Mouse (Mus musculus): Measurements from ENCODE around the gene Hlx. TPM values are rescaled to one million over a fixed set of nuclear protein-coding genes. Genes with fewer than 3 reads are reported as not detected.

The Hlx gene
- total RNA-seq (2021), result 1 to 10 TPM in 1 of 2 experiments, under 1 TPM in 1; 0.61 to 1.1 TPM
- long read RNA-seq, partial matches to known transcripts, result 0 of 2 reads
- long read RNA-seq, other reads (novel, unspliced or antisense), result 0 of 2 reads

DNA sequence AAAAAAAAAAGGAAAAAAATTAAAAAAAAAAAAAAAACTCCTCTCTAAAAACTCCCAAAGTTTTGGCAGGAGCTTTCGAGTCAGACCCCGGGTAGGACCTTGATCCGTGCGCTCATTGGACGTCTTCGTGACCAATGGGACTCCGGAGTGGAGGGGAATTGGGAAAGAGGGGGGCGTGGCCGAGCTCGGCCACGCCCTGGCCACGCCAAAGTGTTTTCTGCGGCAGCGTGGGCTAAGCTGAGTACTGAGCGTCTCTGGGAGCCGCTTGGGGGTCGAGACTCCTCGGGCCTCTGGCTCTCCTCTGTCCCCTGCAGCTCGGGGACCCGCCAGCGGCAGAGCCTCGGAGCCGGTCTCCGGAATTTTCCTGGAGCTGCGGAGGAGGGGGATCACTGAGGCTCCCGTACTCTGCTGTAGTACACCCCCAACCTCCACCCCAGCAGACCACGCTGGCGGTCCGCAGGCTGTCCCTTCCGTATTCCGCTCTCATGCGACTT is at the start of gene Hlx:
Gene Hlx, minus strand, starts transcription at position 64 of the 494 bp plus-strand sequence.
- DNase-seq (ENCODE audit: low spot score in 2 of 2), result no peak

DNA sequence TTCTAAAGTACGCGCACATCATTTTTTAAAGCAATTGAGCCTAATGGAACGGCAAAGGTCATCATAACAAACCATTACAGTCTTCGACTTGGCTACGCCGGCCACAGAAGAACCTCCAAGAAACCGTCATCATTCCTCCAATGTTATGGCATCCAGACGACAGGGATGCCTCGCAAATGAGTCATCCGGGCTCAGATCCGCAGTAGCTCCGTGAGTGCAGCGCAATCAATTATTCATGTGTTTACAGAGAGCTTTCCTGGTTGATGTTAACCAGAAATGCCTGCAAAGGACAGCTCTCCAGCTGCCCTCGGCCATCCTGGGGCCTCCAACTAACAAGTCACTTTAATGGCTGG is 49.7 kb upstream of the Hlx start:
- no peak for DNase-seq (ENCODE audit: low spot score in 2 of 2)

DNA sequence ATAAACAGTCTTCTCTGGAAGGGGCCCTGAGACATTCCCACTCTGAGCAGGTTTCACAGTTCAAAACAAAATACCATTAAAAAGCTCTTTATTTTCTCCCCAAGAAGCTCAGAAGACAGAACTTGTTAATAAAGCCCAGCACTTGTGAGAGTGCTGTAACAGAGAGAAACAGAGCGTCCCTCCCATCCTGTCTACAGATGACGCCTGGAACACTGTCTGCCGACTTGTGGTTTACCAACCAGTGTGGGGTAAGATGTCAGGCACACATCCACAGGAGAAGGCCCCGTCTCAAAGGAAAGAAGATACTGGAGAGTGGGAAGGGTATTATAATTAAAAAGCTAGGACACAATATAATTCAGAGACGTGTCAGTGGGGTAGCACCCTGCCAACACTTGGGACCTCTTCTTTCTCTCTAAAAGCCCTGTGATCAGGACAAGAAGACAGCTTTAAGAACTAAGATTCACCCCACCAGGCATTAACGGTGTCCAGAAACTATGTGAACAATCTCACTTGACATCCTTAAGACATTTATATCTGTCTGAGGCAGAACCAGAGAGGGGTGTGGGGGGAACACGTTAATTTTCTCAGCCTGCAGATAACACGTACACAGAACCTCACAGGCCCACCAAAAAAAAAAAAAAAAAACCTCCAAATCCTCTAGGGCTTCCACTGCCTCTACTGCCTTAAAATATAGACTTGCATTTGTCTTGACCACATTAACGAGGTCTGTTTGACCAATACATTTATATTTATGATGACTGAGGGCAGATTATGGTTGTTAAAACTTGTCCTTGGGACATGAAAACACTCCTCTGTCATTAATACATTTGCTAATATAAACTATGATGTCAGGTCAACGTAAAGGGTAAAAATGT is 49.1 kb upstream of the Hlx start:
- DNase-seq (ENCODE audit: low spot score in 2 of 2), result no peak

DNA sequence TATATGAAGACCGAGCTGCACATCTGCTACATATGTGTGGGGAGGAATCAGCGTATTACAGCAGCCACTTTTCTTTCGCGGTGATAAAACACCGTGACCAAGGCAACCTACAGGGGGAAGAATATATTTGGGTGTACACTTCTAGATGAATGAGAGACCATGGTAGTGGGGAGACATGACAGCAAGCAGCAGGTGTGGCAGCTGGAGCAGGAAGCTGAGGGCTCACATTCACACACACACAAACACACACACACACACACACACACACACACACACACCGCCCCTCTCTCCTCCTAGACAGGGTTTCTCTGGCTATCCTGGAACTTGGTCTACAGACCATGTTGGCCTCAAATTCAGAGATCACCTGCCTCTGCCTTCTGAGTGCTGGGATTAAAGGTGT is 45.7 kb upstream of the Hlx start:
- DNase-seq (ENCODE audit: low spot score in 2 of 2), result no peak

GRCm38 (mm10) chr1:184777061-184777795 is 44.8 kb upstream of the Hlx start:
- DNase-seq (ENCODE audit: low spot score in 2 of 2), result no peak

DNA sequence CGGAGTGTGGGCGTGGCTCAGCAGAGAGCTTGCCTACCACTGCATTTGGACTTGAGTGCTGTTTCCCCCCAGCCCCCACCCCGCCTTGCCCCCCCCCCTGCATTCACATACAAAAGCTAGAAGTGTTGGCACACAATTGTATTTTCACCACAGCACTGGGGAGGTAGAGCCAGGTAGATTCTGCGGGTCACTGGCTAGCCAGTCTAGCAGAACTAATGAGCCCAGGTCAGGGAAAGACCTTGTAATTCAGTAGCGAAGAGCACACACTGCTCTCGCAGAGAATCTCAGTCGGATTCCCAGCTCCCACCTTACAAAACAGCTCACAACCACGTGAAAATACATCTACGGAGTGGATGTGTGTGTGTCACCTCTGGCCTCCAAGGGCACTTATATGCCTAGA is 42.9 kb upstream of the Hlx start:
- DNase-seq (ENCODE audit: low spot score in 2 of 2), result no peak

DNA sequence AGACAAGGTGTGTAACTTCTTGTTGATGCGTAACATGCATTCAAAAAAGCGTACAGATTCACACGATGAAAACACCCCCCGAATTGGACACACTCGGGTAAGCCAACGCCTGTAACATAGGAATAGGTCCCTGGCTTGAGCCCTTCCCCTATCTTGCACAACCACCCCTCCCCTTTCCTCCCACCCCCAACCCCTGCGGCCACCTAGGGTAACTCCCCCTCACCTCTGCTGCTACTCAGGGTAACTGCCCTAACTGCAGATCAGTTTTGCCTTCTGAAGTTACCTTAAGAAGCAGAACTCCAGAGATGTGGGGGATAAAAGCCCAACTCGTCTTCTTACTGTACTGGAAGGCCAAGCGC is 39.5 kb upstream of the Hlx start:
- DNase-seq (ENCODE audit: low spot score in 2 of 2), result no peak

GRCm38 (mm10) chr1:184771202-184771890 is 38.9 kb upstream of the Hlx start:
- peak in 1 of 2 experiments; percentile 66 for DNase-seq (ENCODE audit: low spot score in 2 of 2)

DNA sequence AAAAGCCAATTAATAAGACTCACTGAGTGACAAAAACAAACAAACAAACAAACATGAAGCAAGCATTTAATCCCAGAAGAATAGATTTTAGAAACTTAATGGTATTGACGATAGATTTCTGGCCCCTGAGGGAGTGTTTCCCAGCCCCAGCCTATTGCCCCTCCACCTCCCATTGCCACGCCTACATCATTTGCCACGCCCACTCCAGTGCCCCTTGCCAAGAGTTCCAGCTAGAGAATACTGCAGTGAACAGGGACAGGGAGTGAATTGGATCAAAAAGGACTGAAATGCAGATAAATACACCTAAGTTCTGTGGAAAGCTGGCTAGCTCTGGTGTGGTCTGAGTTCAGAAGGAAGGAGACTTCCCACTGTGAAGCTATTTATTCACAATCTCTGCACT is 31.4 kb upstream of the Hlx start:
- DNase-seq (ENCODE audit: low spot score in 2 of 2), result no peak

DNA sequence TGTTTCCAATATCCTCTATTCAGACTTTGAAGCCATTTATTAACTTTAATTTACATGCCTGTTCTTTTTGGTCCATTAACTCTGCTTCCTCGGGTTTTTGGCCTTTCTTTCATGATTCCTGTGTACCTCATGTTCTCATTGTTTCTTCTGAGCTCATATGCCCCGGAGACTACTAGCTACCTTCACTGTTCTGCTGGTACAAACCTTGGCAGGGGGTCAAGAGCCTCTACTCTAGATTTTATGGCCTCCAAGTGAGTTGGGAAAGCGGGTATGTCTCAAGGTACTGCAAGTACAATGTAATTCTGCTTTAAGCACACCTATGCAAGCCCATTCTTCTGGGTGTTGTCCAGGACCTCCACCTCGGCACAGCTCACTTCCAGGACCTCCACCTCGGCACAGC is 30.5 kb upstream of the Hlx start:
- DNase-seq (ENCODE audit: low spot score in 2 of 2), result no peak

DNA sequence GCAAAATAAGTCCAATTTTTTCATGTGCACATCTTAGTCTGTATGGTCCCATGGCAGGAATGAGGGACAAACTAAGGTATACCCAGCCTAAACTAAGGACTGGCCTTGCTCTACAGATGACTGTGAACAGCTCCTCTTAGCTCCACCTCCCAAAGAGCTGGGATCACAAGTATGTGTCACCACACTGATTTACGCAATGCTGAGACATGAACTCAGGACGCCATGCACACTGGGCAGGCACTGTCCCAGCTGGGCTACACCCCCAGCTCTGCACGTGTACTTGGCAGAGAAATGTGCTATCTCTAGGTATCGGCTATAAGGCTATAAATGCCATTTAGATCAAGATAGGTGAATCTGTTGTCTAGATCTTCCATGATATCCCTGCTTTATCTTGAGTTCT is 29.6 kb upstream of the Hlx start:
- DNase-seq (ENCODE audit: low spot score in 2 of 2), result no peak

- no peak for DNase-seq (ENCODE audit: low spot score in 2 of 2)
Observed at GRCm38 (mm10) chr1:184752671-184753070, 20.3 kb upstream of the Hlx start.

DNA sequence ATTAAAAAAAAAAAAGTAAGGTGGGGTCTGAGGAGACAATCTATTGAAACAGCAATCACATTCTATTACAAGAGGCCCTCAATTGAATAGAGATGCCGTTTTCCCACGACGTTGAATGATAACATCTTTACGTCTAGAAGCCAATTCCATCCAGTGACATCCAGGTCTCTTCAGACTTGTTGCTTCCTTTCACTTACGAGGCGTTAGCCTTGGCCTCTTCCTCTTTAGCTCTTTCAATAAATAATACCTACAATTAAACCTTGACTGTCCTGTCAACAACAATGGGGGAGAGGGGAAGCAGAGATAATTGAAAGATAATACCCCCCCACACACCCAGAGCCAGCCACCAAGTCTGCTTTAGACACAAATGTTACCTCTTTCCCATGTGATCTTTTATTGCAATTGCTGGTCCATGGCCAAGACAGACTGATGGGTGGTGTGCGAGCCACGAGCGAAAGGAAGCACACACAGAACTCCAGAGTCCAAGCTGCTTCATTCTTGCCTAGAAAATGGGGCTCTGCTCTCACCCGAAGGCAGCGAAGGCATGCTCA is 17.8 kb upstream of the Hlx start:
- DNase-seq (ENCODE audit: low spot score in 2 of 2), result no peak

GRCm38 (mm10) chr1:184748692-184749152 is 16.3 kb upstream of the Hlx start:
- no peak for DNase-seq (ENCODE audit: low spot score in 2 of 2)

DNA sequence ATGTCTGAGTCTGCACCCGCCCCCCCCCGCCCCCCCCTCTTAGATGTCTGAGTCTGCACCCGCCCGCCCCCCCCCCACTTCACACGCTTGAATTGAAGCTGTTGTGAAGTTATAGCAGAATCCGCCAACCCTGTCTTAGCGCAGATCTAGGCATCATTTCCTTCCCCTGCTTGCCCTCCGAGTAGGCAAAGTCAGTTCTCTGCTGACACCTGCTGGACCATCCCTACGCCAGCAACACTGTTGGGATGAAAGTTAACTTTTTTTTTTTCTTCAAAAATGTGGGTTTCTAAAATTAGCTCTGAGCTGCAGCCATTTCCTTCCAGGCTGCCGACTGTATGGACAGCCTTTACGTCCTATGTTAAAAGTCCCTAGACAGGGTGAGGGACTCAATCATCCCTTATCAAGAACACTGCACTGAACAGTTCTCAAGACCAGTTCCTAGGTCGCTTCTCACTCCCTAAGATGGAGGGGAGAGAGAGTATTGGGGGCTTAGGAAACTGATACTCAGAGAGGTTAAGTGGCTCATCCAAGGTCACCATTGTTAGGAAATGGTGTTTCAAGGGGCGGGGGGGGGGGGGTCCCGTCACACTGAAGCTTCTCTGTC is 5.6 kb upstream of the Hlx start:
- DNase-seq (ENCODE audit: low spot score in 2 of 2), result peak in 1 of 2 experiments; percentile 42

- DNase-seq (ENCODE audit: low spot score in 2 of 2), result no peak
Observed at GRCm38 (mm10) chr1:184737228-184737627, 4.8 kb upstream of the Hlx start.

DNA sequence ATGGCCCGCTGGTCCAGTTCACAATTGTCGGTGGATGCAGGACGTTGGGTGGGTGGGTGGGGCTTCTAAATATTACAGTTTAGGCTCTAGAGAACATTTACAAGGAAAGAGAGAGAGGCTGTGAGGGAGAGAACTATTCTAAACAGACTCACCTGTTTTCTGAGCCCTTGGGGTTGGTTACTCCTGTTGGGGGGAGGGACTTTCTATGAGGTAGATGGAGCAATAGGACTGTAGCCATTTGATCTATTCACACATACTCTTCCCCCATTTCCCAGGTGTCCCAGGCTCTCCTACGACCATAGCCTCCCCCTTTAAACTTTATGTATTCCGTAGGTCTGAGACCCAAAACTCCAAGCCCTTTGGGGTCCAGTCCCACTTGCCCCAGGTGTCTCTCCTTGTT is 3.8 kb upstream of the Hlx start:
- DNase-seq (ENCODE audit: low spot score in 2 of 2), result no peak

DNA sequence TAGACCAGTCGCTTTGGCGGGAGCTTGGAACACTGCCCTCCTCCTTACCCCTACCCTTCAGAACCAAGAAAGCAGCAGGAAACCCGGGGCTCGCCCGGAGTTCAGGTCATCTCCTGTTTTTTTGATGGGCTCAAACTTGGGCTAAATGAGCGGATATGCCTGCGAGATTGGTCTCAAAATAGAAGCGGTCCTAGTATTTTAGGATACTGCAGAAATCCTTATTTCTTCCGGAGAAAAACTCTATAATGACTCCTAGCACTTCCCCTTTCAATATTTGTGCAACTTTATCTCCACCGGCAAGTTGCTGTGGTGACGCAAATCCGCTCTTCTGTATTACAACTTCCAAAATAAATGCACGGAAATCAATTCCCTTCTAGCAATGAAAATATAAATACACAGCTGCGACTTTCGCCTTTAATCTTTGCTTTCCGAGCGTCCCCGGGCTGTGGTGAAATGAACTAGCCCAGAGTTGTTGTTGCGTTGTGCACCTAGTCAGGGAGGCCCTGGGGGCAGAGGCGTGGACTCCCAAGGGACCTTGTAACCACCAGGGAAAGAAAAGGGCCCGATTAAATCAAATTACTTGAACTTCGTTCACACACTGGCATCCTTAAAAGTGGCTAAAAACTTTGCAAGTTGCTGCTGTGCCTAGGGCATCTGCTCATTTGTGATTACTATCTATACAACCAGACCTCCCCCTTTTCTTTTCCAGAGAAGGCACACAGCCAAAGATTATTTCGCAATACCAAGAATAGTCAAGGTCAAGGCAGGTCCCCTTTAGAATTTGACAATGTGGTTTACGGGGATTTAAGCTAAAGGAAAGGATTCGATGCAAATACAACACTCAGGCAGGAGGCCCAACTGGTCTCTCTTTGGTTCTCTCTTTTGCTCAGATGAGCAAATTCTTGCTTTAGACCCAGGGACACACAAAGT is 2.8 kb upstream of the Hlx start:
- no peak for DNase-seq (ENCODE audit: low spot score in 2 of 2)

DNA sequence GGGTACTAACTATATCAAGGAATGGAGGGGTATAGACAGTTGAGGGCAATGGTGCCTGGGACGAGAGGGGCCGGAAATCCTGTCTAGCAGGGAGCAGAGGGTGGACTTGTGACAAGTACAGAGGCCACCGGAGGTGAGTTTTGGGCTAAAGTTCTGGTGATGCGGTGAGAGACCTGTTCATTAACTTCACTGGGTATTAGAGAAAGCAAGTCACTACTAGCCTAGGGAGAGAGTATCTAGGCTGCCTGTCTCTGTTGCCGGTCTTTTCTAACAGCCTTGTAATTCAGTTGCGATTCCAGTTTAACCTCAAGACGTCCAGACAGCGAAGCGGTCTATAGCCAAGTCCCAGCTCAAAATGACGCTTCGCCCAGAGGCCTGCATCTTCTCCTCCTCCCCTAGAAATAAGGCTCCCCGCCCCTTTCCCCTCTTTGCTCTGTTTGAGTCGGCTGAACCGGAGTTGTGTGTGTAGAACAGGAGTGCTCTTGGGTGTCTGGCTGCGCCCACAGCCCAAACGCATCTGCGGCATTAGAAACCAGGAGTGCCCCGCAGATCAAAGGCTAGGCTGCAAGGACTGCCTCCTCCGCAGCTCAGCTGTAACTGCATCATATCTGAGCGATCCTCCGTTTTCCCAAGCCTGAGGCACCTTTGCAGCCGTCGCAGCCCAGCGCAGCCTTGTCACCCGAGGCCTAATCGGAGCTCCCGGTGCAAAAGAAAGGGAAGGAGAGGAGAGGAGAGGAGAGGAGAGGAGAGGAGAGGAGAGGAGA is 1.8 kb upstream of the Hlx start:
- no peak for DNase-seq (ENCODE audit: low spot score in 2 of 2)

Measured in layer of hippocampus, adult 18-20 months (tissue).